Mouse (Mus musculus) kidney, postnatal 10 days (tissue): ENCODE measurements around the gene Gm10837.
A peak's percentile ranks its signal among the peaks of the same experiment; 100 is the strongest.
"Not testable (repeated sequence)": the region's sequence is repeated elsewhere in the genome, so short reads cannot be mapped to it uniquely, and the experiment has no call there.

Experiments
- DNase-seq: peaks from one replicate; pipeline ENCODE4 v3.0.0; 2021; ENCODE audit warnings: mixed read lengths

Gm10837 gene

DNA sequence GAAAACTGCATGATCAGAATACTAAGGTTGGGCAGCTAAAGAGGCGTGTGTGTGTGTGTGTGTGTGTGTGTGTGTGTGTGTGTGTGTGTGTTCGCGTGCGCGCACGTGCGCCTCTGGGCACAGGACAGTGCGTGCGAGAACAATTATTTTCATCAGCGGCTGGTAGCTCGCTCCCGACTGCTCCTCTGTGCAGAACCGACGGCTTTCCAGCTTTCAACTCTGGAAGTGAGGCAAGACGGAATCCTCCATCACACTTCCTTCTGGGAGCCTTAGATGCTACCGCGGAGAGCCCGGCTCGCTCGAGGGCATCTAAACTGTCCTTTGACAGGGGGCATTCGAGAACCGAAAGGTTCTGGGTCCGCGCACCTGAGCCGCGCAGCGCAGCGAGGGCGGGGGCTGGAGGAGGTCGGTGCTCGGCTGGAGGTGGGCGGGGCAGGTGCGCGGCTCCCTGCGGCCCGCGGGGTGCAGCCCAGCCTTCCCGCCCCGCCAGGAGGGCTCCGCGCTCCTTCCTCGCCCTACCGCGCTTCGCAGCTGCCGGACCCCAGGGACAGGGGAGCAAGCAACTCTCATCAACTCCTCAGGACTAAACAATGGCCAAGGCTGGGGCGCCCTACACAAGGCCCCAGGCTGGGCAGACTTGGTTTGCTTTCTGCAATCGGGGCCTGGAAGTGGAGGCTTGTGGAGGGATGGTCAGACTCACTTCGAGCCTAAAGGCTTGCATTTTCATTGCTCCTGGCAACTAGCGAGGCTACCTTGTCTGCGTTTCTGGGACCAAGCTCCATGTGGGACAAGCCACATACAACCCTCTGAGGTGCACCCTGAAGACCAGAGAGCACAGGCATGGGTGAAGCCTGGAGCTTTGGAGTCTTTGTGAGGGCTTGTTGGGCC, at the start of gene Gm10837:
Gene Gm10837, plus strand, starts transcription at position 146 of the 888 bp plus-strand sequence.
- no peak for DNase-seq

DNA sequence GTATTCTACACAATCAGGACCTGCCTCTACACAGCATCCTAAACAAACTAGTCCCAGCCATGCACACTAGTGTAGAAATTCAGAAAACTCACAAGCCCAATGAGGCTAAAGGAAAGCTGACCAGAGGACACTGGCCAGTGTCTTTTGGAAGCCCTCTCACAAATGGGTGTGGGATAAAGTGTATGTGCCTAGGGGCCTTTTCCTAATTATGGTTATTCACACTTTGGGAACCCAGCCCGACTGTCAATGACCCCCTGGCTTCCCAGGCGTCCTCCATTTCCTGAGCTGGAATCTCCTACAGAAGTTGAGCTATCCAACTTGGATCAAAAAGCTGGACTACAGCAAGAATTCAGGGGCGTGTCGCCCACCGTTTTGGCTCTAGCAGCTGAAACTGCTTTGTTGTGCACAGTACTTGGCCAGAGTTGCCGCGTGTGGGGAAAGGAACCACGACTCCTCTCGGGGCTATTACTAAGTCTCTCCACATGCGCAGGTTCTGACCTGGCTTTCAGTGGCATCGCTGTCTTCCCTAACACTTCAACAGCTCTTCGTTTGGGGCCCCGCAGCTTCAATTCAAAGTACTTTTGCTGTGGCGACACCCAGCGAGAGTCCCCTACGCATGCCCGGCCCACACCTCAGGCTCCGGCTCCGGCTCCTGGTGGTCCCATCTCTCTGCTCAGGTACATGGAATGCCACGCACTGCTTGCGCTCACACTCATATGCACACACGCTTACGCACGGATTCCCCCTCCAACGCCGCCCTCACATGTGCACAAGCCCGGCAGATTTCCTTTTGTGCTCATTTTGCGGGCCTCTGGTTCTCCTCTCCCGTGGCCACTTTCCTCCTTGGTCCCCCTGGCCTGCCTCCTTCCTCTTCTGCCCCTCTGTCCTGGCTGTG, 40.5 kb upstream of the Gm10837 start:
- DNase-seq, result no peak

DNA sequence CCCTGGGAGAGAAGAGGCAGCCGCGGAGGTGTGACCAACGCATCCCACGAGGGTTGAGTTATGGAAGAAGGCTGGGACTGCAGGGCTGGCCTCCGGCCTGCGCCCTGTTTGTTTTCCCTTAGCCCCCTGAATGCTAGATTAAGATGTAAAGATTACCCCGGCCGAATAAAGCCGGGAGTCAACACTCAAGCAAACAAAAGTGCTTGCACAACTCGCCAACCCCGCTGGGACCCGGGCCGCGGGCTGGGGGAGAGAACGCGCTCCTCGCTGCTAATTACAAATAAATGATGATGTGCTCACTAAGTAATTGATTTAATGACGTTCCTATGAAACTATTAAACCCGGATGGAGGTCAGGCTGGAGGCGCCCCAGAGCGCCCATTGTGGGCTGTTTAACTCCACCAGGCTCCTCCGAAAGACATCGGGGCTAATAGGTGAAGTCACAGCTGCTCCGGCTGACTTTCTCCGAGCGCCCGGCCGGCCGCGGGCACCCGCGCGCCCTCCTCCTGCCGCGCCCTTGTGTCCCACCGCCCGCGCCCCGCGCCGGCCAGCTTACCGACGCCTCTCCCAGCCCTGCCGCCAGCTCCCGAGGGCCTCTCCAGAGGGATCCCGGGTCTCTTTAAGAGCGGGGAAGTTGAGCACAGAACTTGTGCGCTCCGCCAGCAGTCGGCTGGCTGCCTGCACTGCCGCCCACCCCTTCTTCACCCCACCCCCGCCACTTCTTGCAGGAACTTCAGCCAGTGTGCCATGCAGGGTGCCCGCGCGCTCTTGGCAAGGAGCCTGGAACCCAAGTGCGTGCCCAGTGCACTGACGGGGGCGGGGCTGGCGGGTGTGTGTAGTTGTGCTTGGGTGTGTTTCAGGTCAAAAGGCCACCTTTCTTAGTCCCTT, 39.6 kb upstream of the Gm10837 start, which contains the start of gene Gm5089:
Gene Gm5089, minus strand, starts transcription at position 620 of the 887 bp plus-strand sequence.
- peak; percentile 59 for DNase-seq

DNA sequence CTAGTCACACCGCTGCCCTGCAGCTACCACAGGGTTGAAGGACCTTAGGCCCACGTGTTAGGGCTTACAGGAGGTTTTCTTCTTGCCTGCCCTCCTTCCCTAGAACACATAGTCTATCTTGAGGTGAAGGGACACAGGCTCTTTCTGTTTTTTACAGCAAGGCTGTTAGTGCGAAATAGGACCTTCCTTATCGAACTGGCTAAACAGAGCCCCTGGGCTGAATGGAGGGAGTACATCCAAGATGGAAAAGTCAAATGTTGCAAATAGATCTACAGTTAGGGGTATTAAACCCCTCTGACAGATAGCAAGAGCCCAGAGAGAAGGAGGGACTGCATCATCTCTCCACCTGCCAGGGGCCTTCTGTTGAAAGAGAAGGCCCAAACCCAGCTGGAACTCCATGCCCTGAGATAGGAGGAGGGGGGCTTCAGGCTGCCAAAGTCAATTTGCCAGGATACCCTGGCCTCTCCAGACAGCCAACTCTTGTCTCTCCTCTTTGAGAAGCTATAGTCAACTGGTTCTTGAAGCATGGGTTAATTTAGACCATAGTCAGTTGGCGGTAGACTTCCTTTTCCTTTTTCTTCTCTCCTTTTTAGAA, 38.7 kb upstream of the Gm10837 start:
- no peak for DNase-seq

DNA sequence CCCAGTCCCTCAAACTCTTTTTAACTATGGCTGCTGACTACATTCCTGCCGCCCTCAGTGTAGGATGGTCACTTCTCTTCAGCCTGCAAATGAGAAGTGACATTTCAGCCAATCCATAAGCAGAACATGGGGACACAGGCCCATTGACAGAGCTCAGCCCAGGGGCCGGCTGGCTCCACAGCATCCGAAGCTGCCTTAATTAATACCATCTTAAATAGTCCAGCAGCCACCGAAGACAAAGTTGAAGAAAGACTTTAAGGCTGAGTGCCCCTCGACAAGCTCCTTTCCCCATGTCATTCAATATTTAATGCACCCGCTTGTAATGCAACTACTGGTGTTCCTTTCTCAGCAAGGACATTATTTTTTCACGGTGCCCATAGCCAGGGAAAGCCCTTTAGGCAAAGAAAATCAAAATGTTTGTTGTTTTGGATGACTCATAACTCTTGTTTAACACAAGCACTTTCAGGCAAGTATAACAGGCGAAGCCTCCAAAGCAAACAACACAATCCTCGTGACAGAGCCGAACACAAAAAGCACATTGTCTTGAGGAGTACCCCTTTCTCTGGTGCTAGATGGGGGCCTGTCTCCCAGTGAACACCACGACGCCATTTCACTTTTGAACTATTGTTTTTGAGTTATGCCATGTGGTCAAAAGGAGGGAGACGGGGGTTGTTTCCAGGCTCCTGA, 37.5 kb upstream of the Gm10837 start:
- DNase-seq, result no peak

DNA sequence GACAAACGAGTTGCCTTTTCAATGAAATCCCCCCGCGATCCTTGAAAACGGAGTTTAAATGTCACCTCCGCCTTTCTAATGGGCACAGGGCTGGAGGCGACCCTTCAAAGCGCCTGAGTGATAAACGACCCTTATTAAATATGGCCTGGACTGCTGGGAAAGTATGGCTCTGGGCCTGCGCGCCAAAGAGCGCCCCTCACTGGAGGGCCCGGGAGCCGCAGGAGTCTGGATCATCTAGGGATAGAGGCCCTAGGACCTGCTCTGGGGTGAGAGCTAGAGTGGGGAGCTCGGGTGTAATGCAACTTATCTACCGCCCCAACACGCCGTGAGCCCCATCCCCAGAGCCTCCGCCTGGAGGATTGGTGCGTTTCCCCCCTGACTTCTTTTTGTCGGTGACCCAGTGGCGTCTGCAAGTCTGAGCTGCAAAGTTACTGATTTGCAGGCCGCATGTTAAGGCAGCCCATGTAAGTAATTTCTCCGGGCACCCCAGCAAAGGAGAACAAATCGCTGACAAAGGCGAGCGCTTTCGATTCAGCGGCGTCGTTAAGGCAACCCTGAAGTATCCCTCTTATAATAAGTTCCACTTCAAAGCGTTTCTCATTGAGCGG, 36.9 kb upstream of the Gm10837 start:
- DNase-seq, result peak; percentile 32

DNA sequence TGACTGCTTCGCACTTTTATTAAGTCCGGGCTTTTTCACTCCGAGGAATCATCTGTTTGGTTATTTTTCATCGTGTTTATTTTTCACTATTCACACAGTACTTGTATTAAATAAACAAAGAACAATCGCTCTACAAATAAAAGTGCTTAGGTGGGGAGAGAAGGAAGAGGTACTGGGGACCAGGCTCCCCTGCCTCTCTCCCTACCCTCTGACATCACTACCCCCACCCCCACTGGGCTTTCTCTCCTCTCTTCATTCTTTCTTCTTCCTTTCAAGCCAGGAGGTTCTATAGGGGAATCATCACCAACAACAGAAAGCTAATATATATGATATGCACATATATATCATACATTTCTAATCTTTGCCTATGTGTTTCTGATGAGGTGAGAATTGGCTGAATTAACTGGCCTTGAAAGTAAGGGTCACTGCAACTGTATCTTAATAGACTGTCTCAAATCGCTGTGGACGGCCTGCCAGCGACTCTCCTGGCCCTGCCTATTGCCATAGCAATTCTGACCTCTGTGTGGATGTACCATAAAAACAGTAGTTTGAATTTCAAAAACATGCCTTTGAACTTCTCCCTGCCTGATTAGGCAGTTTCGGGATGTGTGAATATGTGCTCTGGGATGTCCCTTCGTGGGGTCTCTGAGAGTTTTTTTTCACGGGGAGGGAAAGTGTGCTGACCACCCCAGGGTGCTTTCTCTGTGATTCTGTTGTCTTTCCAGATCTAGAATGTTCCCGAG, 36.2 kb upstream of the Gm10837 start:
- no peak for DNase-seq

DNA sequence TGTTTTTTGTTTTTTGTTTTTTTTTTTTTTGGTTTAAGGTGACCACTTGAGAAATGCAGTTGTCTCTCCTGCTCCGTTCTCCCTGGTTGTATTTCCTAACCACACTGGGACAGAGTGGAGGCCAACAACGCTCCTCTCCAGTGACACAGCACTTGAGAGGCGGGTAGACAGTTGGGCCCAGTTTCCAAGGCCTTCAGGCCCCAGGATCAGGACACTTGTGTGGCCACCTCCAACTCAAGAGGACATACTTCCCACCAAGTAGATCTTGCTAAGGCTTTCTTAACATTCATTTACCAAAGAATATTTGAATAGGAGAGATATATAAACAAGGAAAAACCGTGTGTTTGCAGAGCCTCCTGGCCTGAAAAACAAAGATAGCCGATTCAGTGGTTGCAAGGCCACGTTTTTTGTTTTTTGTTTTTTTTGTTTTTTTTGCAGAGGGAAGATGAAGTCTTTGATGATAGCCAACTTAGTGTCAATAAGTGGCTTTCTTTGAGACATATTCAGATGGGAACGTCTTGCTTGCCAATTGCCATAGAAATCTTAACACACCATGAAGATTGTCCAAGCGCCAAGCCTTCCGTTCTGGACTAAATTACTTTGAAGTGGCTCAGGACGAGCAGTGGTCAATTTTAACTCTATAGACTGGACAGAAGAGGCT, 35.4 kb upstream of the Gm10837 start:
- no peak for DNase-seq

DNA sequence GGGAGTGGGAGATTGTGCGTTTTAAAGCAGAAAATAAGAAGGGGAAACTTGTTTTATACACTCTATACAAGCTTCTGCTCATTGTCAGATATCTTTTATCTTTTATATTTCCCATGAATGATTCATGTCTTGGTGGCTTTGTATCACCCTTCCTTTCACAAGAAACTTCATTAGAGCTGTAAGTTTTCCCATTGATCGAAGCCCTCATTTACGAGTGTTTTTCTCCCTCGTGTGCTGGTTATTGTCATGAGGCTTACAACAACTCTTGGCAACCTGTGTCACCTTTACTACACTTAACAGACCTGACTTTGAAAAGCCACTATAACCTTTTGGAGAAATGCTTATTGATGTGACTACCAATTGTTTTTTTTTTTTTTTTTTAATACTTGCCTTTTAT, 34.8 kb upstream of the Gm10837 start:
- no peak for DNase-seq

DNA sequence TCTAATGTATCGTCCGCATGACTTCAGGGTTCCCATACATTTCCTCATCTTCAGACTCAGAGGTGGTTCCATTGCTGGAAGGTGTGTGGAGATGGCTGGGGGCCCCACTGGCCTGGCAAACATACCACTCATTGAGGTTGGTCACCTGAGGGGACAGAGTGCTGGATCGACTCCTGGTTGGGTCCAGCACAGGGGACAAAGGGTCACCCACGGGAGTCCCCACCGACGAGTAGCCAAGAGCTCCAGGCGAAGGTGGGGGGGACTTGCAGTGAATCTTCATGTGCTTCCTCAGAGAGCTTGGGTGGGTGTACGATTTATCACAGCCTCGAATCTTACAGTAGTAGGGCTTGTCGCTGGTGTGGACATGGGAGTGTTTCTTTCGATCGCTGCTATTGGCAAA, 31.1 kb upstream of the Gm10837 start:
- DNase-seq, result not testable (repeated sequence)

DNA sequence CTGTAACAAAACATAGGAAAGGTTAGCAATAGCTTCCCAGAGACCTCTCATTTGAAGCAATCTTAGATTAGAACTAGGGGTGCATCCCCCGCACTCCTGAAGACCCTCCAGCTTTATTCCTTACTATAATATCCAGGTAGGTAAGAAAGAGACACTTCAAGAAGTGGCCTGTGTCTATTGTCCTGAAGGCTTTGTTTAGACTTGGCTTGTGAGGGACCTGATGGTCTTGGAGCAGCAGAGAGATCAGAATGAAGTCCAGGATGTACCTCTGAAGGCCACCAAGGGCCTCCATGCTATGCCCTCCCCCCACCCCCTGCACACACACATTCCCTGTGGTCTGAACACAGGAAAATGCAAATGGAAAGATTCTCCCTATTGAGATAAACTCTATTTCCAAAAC, 30.6 kb upstream of the Gm10837 start:
- no peak for DNase-seq

DNA sequence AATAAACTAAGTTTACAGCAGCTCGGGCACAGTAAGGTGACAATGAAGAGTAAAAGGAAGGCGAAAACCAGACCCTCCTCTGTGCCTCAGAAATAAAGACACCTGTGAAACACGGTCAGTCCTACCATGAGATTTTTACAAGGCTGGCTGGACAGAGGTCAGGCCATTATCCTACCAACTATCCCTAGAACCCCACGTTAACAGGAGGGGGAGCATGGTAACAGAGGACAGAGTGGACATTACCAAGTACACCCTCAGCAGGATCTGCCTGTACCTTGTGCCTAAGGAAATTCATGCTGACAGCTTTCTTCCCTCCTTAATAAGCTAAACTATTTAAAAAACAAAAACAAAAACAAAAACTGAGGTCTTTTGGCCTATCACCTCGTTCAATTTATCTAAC, 30.2 kb upstream of the Gm10837 start:
- DNase-seq, result no peak

DNA sequence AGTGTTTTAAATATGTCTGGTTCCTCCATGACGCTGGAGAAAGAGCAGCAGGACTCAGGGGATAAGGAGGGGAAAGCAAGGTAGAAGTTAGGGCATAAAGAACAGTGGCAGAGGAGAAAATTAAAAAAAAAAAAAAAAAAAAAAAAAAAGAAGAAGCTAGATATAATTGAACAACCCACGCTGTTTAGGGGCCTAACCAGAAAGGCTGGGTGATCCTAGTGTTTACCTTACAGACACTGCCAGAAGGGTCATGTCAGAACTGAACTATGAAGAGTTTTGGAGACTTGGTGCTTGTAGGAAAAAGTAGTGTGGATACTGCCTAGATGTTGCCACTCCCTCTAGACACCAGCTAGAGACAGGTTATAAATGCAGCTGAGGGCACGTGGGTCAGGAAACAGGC, 28.9 kb upstream of the Gm10837 start:
- DNase-seq, result no peak

DNA sequence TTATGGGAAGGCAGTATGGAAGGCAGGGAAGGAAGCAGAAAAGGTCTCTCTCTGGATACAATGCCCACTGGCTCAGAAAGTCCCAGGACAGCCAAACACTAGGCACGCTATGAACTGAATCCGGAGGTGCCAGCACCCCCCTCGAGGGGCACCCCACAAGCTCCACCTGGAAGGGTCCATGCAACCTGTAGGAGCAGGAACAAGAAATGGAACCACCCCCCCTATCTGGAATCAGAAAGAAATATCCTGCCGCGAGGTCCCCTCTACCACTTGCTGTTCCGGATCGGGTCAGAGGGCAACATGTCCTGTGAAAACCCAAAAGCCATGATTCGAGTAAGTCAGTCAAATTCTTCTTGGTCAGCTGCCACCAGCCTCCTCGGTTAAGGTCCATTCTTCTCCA, 28.4 kb upstream of the Gm10837 start:
- no peak for DNase-seq

DNA sequence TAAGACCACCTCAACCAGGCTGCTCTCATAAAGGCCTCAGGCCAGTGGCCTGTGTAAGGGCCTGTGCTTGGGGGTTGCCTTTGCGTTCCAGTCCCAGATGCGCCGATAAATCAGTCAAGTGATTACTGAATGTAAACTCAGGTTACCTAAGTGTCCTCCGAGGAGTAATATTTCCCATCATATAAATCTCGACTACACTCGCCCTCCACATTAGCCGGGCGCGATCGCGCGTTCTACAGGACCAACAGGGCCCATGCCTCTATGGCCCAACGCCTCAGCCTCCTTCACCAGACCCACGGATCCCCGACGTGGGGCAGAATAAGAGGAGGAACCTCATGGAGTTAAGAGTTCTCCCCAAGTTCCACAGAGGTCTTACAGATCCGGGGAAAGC, 27.7 kb upstream of the Gm10837 start:
- DNase-seq, result no peak

DNA sequence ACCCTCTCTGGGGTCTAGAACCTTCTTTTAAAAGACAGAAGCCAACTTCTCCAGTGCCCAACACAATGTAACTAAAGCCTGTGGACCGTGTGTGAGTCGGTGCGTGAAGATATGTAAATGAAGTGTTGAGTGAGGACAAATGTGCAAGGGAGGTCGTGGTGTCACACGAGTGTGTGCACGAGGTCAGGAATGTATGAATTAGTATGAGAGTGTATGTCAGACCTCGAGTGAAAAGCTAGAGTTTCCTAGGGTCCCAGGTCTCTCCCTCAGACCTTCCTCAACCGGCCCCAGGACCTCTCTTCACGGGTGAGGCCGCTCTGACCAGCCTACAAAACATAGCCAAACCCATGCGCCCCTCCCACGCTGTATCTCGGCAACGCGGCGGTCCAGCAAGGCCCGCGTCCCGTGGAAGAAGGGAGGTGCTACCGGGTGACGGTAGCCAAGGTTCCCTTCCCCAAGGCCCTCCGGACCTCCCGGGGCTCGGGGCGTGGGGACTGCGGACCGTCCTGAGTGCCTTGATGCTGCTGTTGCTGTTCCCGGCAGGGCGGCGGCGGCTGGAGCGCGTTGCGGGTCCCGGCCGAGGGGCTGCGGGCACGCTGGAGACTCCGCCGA, 27.2 kb upstream of the Gm10837 start:
- no peak for DNase-seq

DNA sequence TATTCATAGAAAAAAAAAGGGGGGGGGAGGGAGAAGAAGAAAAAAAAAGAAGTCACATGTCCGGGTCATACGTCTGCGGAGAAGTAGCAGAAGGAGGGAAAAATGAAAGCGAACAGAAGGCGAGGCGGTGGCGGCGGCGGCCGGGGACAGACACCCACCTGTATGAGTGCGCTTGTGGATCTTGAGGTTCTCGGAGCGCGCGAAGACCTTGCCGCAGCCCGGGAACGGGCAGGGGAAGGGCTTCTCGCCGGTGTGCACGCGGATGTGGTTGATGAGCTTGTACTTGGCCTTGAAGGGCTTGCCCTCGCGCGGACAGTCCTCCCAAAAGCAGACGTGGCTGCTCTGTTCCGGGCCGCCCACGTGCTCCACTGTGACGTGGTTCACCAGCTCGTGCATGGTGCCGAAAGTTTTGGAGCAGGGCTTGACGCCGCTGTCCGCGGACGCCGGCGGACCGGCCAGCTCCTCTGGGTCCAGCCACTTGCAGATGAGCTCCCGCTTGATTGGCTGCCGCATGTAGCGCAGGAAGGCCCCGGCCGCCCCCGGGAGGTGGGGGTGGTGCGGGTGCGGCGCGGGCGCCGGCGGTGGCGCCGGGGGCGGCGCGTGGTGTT, 26.5 kb upstream of the Gm10837 start:
- DNase-seq, result peak; percentile 59

DNA sequence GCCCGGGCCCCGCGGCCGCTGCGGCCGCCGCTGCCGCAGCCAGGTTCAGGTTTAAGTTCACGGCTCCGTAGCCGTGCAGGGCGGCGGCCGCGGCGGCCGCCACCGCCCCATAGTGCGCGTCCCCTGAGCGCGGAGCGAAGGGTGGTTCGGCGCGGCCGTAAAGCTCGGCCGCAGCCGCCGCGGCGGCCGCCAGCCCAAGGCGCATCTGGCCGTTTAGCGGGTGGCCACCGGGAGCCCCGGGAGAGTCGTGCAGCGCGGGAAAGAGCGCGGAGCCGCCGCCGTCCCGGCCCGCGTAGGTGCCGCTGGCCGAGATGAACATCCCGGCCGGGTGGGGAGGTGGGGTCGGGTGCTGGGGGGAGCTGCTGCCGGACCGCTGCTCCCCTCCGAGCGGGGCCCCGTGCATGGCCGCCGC, 26.0 kb upstream of the Gm10837 start:
- DNase-seq, result no peak
